Mouse (Mus musculus) cerebellum, postnatal 10 days (tissue): ENCODE results near the gene Rundc3a.
A peak's percentile ranks its signal among the peaks of the same experiment; 100 is the strongest.
"Not testable (repeated sequence)": the region's sequence is repeated elsewhere in the genome, so short reads cannot be mapped to it uniquely, and the experiment has no call there.

Experiments
- DNase-seq, 2 experiments: peaks; one replicate each; pipeline ENCODE4 v3.0.0; 2021; ENCODE audit warnings: mixed read lengths in 2 of 2

Gene Rundc3a

DNA sequence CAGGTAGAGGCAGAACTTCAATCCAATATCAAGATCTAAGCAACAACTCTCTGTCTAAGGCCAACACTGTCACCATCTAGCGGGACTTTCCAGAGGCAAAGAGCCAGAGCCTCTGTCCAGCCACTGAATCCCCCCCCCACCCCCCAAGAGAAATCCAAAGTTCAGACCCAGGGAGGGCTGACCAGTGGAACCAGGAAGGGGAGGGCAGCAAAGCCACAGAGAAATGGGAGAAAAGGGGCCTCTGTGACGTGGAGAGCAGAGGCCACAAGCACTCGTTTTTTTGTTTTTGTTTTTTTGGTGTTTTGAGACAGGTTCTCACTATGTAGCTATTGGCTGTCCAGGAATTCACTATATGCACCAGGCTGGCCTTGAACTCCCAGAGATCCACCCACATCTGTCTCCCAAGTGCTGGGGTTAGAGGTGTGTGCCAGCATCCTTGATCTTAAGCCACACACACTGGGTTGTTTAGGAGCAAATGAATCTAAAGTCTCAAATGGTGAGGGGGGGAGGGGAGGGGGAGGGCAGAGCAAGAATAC is 16.7 kb downstream of the Rundc3a start:
- no peak for DNase-seq

DNA sequence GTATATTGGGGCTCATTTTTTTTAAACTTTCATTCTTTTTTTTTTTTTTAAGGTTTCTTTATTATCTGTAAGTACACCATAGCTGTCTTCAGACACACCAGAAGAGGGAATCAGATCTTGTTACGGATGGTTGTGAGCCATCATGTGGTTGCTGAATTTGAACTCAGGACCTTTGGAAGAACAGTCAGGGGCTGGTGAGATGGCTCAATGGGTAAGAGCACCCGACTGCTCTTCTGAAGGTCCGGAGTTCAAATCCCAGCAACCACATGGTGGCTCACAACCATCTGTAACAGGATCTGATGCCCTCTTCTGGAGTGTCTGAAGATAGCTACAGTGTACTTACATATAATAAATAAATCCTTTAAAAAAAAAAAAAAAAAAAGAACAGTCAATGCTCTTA is 17.1 kb downstream of the Rundc3a start:
- not testable (repeated sequence) for DNase-seq

DNA sequence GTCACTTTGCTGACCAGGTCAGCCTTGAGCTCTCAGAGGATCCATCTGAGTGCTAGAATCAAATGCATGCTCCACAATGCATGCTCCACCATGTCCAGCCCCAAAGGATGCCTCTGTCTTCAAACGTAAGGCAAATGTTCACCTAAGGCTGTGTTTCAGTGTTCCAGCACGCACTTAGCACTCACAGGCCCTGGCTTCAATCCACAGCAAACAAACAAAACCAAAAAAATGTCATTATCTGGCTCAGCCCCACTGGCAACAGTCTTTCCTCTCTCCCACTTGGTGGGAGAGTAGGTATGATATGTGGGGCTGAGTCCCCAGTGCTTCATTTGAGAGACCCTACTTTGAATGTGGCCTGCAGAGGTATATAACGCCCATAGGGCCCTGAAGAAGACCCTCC is 17.9 kb downstream of the Rundc3a start:
- DNase-seq: no peak

DNA sequence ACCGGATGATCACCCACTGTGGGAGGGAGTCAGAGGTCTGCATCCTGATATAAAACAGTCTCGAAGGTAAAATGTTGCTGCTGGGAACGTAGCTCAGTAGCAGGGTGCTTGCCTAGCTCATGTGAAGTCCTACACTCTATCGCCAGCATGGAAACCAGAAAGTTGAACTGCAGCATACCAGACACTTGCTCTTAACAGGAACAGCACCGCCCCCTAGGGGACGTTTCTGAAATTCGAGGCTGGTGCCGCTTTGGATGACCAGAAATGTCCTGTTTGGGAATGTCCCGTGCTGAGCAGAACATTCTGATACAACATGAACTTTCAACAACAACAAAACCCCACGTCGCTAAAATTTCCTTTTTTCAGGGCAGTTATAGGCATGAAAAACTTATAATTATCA is 18.5 kb downstream of the Rundc3a start:
- DNase-seq: peak; percentile 95 to 97

DNA sequence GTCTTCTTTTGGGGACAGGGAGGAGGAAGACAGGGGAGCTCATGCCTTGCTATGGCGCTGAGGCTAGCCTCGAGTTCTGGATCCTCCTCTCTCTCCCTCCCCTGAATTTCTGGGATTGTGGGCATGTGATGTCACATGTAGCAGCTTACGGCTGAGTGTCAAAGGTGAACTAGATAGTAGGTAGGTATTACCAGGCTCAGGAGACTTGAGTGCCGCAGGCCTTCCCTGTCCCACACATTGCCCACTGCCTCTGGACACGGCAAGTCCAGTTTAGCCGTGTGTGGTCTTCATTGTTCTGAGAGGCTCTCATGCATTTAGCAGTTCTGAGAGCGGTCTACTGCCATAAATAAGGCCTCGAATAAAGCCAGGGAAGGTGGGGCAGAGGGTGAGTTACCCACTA is 19.9 kb downstream of the Rundc3a start:
- DNase-seq: no peak

DNA sequence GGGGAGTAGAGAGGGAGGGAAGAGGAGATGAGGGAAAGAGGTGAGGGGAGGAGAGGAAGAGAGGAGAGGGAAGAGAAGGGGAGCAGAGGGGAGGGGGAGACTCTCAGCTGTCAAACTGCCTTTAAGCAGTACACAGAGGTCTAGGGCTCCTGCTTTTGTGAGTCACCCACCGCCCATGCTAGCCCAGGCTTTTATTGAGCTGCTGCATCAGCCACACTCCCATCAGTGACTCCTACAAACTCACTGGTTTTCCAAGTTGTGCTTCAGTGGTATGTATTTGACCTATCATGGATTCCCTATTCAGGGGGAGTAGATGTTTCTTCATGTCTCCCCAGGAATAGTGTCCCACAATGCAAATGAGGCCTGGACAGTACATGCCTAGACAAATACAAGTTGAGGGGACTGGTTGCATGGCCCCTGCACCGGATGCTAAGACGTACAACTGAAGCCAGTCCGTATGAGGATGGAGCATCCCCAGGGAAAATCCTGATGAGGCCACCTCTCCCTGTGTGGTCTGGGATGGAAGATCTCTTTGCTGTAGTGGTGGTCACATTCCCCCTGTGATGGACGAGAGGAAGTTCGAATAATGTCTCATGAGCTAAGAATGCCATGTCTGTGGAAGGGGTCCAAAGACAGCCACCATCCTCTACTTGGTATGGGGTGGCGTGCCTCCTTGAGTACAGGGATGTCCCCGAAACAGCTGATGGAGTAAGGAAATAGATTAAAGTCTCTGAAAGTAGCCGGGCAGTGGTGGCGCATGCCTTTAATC is 22.0 kb downstream of the Rundc3a start:
- DNase-seq: no peak

DNA sequence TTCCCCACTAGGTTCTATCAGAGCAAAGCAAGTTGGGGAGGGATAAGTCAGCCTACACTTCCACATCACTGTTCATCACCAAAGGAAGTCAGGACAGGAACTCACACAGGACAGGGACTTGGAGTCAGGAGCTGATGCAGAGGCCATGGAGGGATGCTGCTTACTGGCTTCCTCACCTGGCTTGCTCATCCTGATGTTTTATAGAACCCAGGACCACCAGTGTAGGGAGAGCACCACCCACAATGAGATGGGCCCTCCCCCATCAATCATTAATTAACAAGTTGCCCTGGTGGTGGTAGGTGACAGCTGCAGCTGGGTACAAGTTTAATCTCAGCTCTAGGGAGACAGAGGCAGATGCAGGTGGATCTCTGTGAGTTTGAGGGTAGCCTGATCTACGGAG is 24.0 kb downstream of the Rundc3a start:
- DNase-seq: no peak

DNA sequence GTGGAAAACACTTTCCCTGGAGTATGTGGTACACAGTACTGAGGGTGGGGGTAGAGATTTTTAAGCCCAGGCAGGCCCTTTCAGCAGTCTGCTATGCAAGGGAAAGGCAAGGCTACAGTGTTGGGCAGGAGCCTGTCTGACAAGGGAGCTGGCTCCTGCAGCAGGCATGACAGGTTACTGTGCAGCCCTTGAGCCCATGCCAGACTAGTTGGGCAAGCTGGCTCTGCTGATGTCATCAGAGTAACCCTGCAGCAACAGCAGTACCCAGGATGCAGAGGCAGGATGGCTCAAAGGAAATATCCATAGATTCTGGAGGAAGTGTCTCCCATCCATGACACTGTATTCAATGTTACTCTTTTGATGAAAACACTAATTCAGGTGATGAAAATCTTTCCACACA is 25.7 kb downstream of the Rundc3a start:
- peak; percentile 57 for DNase-seq

DNA sequence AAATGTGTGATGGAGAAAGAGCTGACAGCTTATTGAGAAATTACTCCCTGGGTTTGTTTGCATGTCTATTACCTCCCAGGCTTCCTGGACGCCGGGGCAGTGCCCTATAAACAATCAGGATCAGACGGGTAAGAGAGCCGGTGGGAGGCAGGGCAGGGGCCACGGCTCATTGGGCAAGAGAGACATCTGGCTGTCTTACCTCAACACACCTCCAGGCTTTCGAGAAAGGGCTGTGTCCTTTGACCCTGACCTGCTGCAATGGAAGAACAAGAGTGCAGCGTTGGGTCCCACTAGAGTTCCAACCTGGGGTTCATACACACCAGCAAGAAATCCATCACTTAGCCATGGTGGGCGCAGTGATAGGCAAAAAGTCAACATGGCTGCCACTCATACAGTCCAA is 28.4 kb downstream of the Rundc3a start:
- no peak for DNase-seq

DNA sequence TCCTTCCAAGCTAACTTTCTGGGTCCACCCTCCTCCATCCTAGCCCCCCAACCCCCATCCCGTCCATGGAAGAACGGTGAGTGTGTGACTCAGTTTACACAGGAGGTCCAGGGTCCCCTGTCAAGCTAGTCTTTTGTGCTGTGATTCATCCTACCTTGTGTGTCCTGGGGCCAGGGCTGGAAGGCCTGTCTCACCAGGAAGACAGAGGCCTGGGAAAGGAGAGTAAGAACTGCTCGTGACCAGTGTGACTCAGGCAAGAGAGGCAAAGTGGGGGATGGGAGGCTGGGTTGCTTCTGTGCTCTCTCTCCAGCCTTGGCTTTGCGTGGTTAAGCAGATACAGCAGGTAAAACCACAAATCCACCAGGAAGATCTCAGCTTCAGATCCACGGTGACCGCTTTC is 31.5 kb downstream of the Rundc3a start:
- DNase-seq: no peak

DNA sequence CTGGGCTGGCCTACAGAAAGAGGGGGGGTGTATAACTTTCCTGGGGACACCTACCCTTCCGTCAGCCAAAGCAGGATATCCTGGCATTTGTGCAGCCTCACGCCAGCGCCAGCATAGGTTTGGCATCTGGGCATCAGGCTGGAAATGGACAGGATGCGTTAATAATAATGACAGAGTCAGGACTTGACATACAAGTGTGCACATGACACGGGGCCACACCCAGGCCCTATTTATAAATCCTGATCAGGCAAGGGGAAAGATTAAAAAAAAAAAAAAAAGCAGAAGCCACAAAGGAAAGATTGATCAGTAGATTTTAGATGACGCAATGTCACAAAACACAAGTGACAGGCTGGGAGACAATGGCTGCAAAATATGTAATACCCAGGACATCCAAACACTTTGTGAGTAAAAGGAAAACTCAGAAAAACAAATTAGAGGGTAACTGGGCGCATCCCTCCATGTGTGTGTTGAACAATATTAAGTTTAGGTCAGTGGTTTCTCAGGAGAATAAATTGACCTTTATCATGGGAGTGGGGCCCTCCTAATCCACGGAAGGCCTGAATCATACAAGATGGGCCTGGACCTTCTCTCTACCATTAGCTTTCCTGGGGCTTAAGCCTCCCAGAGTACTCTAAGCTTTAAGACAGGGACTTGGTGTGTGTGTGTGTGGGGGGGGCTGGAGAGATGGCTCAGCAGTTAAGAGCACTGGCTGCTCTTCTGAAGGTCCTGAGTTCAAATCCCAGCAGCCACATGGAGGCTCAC is 32.5 kb downstream of the Rundc3a start:
- DNase-seq: no peak

DNA sequence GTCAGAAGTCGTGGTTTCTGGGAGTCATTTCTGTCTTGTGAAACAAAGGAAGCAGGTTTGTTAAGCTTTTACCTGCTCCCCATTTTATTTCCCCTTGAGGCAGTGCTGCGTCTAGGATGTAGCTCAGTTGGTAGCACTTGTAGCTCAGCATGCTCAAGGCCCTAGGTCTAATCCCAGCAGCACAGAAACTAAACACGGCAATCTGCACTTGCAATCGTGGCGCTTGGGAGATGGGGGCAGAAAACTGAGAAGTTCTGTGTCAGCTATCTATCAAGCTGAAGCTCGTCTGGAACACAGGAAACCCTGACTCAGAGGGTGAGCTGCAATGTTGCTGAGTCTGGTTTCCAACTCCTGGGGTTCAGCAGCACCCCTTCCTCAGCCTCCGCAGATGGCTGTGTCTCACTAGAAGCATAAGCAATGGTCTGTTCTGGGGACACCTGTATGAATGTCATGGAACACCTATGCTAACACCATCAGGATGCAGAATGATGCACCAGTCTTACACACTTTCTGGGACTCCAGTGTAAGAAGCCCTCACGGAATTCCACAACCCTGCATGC is 35.9 kb downstream of the Rundc3a start:
- no peak for DNase-seq

DNA sequence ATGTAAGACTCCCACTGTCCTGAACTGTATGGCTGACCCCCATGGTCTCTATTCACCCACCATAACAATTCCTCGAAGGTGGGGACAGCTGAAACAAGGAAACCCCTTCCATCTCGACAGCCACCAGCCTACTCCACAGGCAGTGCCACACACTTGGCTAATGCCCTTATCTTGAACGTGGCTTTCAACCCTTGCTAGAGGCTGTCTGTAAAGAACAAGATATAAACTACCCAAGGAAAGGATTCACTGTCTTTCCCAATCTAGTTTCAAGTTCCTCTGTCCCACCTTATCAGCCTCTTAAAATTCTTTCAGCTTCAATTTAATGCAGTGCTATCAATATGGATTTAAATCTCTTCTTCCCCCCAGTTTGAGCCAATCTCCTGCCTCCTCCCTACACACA is 36.3 kb downstream of the Rundc3a start:
- no peak for DNase-seq

DNA sequence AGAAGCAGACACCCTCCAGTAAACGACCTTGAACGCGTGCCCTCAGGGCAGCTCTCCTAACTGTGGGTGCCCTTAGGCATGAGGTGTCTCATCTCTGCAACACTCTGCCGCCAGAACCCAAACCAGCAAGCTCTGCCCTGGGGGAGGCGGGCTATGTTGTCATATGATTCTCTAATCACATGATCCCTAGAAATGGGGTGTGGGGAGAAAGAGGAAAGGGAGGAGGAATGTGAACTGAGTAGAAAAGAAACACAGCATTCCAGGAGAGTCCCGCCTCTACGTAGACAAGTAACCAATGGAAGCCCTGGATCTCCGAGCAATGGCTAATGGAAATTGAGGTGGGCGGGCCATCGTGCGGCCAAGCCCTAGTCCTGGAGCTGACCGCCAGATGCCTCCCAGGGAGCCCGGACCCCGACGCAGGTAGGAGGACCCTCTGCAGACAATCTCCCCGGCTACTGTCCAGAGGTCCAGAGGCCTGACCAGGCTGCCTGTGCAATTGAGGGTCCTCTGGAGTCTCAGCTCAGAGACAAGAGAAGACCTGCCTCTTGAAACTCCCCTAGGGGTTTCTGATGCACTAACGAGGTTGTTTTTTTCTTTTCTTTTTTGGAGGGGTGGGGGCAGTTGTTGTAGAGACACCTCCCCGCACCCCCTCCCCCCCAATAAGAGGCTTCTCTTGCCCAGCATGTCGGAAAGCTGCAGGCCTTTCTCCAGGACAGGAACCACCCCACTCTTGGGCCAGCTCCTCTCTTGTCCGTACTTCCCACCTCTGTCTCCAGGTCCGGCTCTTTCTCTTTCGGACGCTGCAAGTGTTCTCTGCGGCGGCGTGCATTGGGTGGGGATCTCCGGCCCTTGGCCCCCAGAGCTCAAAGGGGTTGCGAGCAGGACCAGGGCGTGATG is 37.2 kb downstream of the Rundc3a start, which contains the start of gene Grn:
Gene Grn (plus strand): TSS at position 195 of the 897 bp plus-strand sequence.
- DNase-seq: peak; percentile 92 to 94

DNA sequence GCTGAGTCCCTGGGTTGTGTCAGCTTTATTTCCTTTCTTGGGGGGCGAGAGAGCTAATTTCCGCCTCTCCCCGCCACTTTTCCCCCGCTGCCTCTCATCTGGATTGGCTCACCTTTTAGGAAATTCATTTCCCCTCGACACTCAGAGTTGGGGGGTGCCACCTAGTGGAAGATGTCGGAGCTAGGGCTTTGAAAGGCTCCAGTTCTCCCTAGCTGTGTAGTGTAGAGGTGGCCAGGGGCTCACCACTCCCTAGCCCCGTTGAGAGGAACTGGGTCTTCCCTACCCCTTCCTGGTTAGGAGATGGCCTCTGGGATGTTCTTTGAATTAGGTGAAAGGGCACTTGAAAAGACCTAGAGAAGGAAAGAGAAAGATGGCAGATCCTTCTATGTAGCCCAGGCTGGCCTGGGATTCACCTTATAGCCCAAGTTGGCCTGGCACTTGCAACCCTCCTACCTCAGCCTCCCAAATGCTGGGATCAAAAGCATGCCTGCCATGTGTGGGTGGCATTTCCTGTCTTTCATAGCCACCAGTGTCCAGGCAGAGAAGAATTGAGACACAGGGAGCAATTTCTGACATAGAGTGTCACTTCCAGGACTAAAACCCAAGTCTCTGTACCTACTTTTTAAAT is 37.9 kb downstream of the Rundc3a start:
- DNase-seq: peak; percentile 92 to 93

DNA sequence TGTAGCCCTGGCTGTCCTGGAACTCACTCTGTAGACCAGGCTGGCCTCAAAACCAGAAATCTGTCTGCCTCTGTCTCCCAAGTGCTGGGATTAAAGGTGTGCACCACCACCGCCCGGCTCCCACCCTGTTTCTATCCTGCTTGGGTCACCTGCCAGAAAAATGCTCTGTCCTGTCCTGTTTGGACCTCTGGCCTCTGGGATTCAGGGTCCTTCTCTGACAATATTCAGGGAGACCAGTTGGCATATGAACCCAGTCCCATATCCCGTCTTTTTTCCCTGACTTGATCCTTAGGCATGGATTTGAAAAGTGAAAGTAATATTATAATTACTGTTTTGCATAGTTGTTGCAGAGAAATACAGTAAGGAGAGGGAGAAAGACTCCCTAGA is 38.5 kb downstream of the Rundc3a start:
- peak; percentile 23 to 33 for DNase-seq

DNA sequence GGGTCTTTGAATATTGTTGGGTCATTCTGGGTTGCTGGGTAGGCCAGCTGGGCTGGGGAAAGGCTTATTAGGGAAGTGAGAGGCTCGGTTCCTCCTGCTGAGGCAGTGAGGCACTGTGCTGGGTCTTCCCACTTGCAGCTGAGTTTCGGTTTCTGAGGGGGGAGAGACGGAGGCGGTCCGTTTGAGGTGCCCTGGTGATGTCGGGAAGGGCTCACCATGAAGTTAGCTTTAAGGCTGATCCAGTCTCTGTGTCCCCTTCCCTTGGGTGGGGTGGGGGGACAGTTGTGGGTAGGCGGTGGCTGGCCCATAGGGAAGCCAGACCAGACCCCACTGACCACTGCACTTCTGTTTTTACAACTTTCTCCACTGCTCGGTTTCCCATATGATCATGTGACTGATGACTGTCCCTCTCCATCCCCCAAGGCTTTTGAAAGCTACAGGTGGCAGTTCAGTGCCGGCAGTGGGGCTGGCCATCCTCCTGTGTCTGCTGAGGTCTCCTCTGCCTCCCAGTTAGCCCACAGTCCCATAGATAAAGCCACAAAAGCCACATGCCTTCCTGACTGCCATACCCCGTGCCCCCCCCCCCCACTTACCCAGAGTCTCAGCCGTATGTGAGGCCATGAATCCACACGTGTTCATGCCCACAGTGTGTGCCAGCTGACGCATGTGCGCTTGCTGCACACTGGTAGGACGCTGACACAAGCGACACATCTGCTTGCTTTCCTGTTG is 39.1 kb downstream of the Rundc3a start:
- DNase-seq: peak; percentile 30 to 37

DNA sequence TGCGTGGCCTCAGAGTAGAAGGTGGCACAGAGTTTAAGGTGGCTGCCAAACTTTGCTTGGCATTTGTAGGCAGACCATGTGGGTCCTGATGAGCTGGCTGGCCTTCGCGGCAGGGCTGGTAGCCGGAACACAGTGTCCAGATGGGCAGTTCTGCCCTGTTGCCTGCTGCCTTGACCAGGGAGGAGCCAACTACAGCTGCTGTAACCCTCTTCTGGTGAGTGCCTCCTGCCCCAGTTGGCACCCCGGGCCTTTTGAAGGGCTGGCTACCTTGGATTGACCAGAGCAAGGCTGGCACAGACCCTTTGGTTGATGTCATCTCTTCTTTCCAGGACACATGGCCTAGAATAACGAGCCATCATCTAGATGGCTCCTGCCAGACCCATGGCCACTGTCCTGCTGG is 39.7 kb downstream of the Rundc3a start:
- DNase-seq: peak; percentile 90 to 93

DNA sequence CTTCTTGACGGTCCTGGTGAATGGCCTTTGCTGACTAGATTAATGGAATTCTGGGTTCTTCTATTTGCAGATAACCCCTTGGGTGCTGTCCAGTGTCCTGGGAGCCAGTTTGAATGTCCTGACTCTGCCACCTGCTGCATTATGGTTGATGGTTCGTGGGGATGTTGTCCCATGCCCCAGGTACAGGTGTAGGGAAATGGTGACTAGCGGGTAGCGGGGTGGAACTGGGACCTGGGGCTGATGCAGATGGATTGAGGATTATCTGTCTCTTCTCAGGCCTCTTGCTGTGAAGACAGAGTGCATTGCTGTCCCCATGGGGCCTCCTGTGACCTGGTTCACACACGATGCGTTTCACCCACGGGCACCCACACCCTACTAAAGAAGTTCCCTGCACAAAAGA is 40.7 kb downstream of the Rundc3a start:
- DNase-seq: peak in 1 of 2 experiments; percentile 49

DNA sequence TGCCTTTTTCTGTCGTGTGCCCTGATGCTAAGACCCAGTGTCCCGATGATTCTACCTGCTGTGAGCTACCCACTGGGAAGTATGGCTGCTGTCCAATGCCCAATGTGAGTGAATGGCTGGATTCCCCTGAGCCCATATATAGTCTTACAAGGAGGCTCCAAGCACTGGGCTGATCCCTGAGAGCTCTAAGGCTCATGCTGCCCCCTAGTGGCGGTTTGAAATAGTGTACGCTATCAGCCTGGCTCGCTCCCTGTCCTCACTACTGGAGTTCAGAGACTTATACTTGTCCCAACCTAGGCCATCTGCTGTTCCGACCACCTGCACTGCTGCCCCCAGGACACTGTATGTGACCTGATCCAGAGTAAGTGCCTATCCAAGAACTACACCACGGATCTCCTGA is 41.2 kb downstream of the Rundc3a start:
- peak; percentile 95 to 97 for DNase-seq
